Mouse (Mus musculus): ENCODE measurements around the gene Gm47985. TPM values are rescaled to one million over a fixed set of nuclear protein-coding genes. Genes with fewer than 3 reads are reported as not detected.
"Not testable (repeated sequence)": the region's sequence is repeated elsewhere in the genome, so short reads cannot be mapped to it uniquely, and the experiment has no call there.

The Gm47985 gene
- polyA plus RNA-seq, 1 experiment from 2014 or later: 0.16 TPM

GRCm38 (mm10) chr1:151192075-151192474 is 9.7 kb downstream of the Gm47985 start, which contains the start of gene Gm8947:
Gm8947 (plus strand) TSS chr1:151192376.
- not testable (repeated sequence) for H3K36me3 ChIP-seq (ENCODE audit: control insufficient read depth, insufficient read depth, low read length); H3K4me1 ChIP-seq (replicated peaks; ENCODE audit: control insufficient read depth, insufficient read depth, low read length); H3K4me2 ChIP-seq (ENCODE audit: low read length); H3K9me3 ChIP-seq (ENCODE audit: control insufficient read depth, low read length); H3K4me3 ChIP-seq (ENCODE audit: low read depth, low read length); H3K27me3 ChIP-seq (replicated peaks; ENCODE audit: control insufficient read depth, insufficient read depth, low read length); ATAC-seq (replicated peaks; ENCODE audit: low FRiP score, low TSS enrichment, low read depth); H3K9ac ChIP-seq (ENCODE audit: low read length); H3K27ac ChIP-seq (ENCODE audit: low read depth); DNase-seq (ENCODE audit: low spot score)
- WGBS: no CpG with 5 or more reads among the region's 7 CpGs

DNA sequence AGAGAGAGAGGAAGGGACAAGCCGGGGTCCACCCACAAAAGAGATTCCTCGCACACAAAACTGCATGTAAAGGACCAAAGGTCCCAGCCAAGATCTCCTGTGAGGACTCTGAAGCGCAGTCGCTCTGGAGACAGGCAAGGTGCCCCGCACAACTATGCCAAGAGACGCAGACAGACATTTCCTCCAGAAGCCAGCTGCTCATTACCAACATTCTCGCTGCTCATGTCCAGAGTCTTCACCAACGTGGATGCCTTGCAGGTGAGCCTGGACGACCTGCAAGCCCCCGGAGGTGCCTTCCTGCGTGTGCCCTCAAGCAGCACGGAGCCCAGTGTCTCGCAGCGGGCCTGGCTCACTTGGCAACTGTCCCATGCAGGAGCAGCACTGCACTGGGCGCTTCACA is 10.4 kb downstream of the Gm47985 start:
- not testable (repeated sequence) for H3K4me3 ChIP-seq (ENCODE audit: low read depth, low read length); H3K4me1 ChIP-seq (replicated peaks; ENCODE audit: control insufficient read depth, insufficient read depth, low read length); H3K9me3 ChIP-seq (ENCODE audit: control insufficient read depth, low read length); ATAC-seq (replicated peaks; ENCODE audit: low FRiP score, low TSS enrichment, low read depth); H3K36me3 ChIP-seq (ENCODE audit: control insufficient read depth, insufficient read depth, low read length); H3K27ac ChIP-seq (ENCODE audit: low read depth); H3K27me3 ChIP-seq (replicated peaks; ENCODE audit: control insufficient read depth, insufficient read depth, low read length); H3K4me2 ChIP-seq (ENCODE audit: low read length); H3K9ac ChIP-seq (ENCODE audit: low read length); DNase-seq (ENCODE audit: low spot score)
- 94% methylated on average over 13 of the region's 15 CpGs for WGBS

DNA sequence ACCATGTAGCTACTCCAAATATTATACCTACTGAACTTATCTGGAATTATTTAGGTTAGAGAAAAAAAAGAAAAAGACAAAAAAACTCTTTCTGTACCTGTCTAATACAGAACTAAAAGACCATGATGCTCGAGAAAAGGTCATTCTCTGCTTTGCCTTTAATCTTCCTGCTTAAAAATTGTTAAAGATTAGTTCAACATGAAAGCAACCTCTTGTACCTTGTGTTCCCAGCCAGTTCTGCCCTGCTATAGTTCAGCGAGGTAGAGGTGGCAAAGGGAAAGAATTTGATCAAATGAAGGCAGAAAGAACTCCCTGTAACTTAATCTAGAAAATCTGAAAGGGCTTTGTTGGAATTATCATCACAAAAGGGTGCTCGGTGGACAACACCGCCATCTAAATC is 13.6 kb downstream of the Gm47985 start:
- 71% methylated on average over 4 of the region's 4 CpGs for WGBS
- H3K36me3 ChIP-seq (ENCODE audit: control insufficient read depth, insufficient read depth, low read length); H3K9me3 ChIP-seq (ENCODE audit: control insufficient read depth, low read length); H3K9ac ChIP-seq (ENCODE audit: low read length); H3K4me1 ChIP-seq (replicated peaks; ENCODE audit: control insufficient read depth, insufficient read depth, low read length); ATAC-seq (replicated peaks; ENCODE audit: low FRiP score, low TSS enrichment, low read depth); H3K27me3 ChIP-seq (replicated peaks; ENCODE audit: control insufficient read depth, insufficient read depth, low read length); H3K4me3 ChIP-seq (ENCODE audit: low read depth, low read length); H3K27ac ChIP-seq (ENCODE audit: low read depth); DNase-seq (ENCODE audit: low spot score); H3K4me2 ChIP-seq (ENCODE audit: low read length): not testable (repeated sequence)

DNA sequence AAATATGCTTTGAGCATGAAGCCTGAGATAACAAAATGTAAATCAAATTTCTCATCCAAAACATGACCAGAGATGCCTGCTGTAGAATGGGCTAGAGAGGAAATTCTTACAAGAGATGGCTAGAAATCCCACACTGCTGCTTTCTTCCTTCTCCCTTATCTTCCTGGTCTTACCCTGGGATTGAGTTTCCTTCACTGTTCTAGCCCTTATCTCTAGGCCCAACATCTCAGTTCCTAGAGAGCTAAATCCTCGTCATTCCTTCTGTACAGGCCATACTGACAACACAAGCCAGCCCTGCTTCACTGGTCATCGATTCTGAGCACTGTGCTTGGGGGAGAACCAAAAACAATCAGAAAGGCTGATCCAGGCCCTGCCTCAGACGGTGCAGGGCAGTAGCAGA is 14.4 kb downstream of the Gm47985 start:
- not testable (repeated sequence) for DNase-seq (ENCODE audit: low spot score); H3K4me1 ChIP-seq (replicated peaks; ENCODE audit: control insufficient read depth, insufficient read depth, low read length); H3K4me3 ChIP-seq (ENCODE audit: low read depth, low read length); H3K9me3 ChIP-seq (ENCODE audit: control insufficient read depth, low read length); ATAC-seq (replicated peaks; ENCODE audit: low FRiP score, low TSS enrichment, low read depth); H3K27ac ChIP-seq (ENCODE audit: low read depth); H3K9ac ChIP-seq (ENCODE audit: low read length); H3K4me2 ChIP-seq (ENCODE audit: low read length); H3K36me3 ChIP-seq (ENCODE audit: control insufficient read depth, insufficient read depth, low read length); H3K27me3 ChIP-seq (replicated peaks; ENCODE audit: control insufficient read depth, insufficient read depth, low read length)
- 78% methylated on average over 3 of the region's 3 CpGs for WGBS

- H3K27ac ChIP-seq (ENCODE audit: low read depth): not testable (repeated sequence)
Observed at GRCm38 (mm10) chr1:151198120-151198519, 15.8 kb downstream of the Gm47985 start, which contains the start of gene Gm47995. Gm47995 (plus strand) TSS chr1:151198448.

GRCm38 (mm10) chr1:151200620-151201019 is 18.3 kb downstream of the Gm47985 start:
- H3K4me3 ChIP-seq (ENCODE audit: low read depth, low read length); ATAC-seq (replicated peaks; ENCODE audit: low FRiP score, low TSS enrichment, low read depth); H3K9ac ChIP-seq (ENCODE audit: low read length); H3K36me3 ChIP-seq (ENCODE audit: control insufficient read depth, insufficient read depth, low read length); H3K4me1 ChIP-seq (replicated peaks; ENCODE audit: control insufficient read depth, insufficient read depth, low read length); H3K27ac ChIP-seq (ENCODE audit: low read depth); H3K9me3 ChIP-seq (ENCODE audit: control insufficient read depth, low read length); H3K27me3 ChIP-seq (replicated peaks; ENCODE audit: control insufficient read depth, insufficient read depth, low read length); DNase-seq (ENCODE audit: low spot score); H3K4me2 ChIP-seq (ENCODE audit: low read length): not testable (repeated sequence)

More at GRCm38 (mm10) chr1:151198120-151198519, 15.8 kb downstream of the Gm47985 start, which contains the start of gene Gm47995:
- H3K4me2 ChIP-seq (ENCODE audit: low read length); H3K36me3 ChIP-seq (ENCODE audit: control insufficient read depth, insufficient read depth, low read length); H3K4me1 ChIP-seq (replicated peaks; ENCODE audit: control insufficient read depth, insufficient read depth, low read length); DNase-seq (ENCODE audit: low spot score); ATAC-seq (replicated peaks; ENCODE audit: low FRiP score, low TSS enrichment, low read depth); H3K9ac ChIP-seq (ENCODE audit: low read length); H3K9me3 ChIP-seq (ENCODE audit: control insufficient read depth, low read length); H3K27me3 ChIP-seq (replicated peaks; ENCODE audit: control insufficient read depth, insufficient read depth, low read length); H3K4me3 ChIP-seq (ENCODE audit: low read depth, low read length): not testable (repeated sequence)
- WGBS: 58% methylated on average over 2 of the region's 4 CpGs

GRCm38 (mm10) chr1:151202771-151203170 is 20.4 kb downstream of the Gm47985 start:
- not testable (repeated sequence) for H3K27me3 ChIP-seq (replicated peaks; ENCODE audit: control insufficient read depth, insufficient read depth, low read length); H3K27ac ChIP-seq (ENCODE audit: low read depth); ATAC-seq (replicated peaks; ENCODE audit: low FRiP score, low TSS enrichment, low read depth); DNase-seq (ENCODE audit: low spot score); H3K9ac ChIP-seq (ENCODE audit: low read length); H3K4me2 ChIP-seq (ENCODE audit: low read length); H3K9me3 ChIP-seq (ENCODE audit: control insufficient read depth, low read length); H3K4me3 ChIP-seq (ENCODE audit: low read depth, low read length); H3K4me1 ChIP-seq (replicated peaks; ENCODE audit: control insufficient read depth, insufficient read depth, low read length); H3K36me3 ChIP-seq (ENCODE audit: control insufficient read depth, insufficient read depth, low read length)
- WGBS: 80% methylated on average over 3 of the region's 5 CpGs

GRCm38 (mm10) chr1:151203818-151204217 is 21.5 kb downstream of the Gm47985 start, which contains the start of gene 3110040M04Rik:
3110040M04Rik (plus strand) TSS chr1:151204121.
- not testable (repeated sequence) for H3K9ac ChIP-seq (ENCODE audit: low read length); ATAC-seq (replicated peaks; ENCODE audit: low FRiP score, low TSS enrichment, low read depth); DNase-seq (ENCODE audit: low spot score); H3K27ac ChIP-seq (ENCODE audit: low read depth); H3K9me3 ChIP-seq (ENCODE audit: control insufficient read depth, low read length); H3K36me3 ChIP-seq (ENCODE audit: control insufficient read depth, insufficient read depth, low read length); H3K4me3 ChIP-seq (ENCODE audit: low read depth, low read length); H3K27me3 ChIP-seq (replicated peaks; ENCODE audit: control insufficient read depth, insufficient read depth, low read length); H3K4me2 ChIP-seq (ENCODE audit: low read length); H3K4me1 ChIP-seq (replicated peaks; ENCODE audit: control insufficient read depth, insufficient read depth, low read length)
- no CpG with 5 or more reads among the region's 6 CpGs for WGBS

GRCm38 (mm10) chr1:151208493-151208892 is 26.2 kb downstream of the Gm47985 start:
- not testable (repeated sequence) for H3K36me3 ChIP-seq (ENCODE audit: control insufficient read depth, insufficient read depth, low read length); H3K4me3 ChIP-seq (ENCODE audit: low read depth, low read length); H3K9me3 ChIP-seq (ENCODE audit: control insufficient read depth, low read length); H3K27me3 ChIP-seq (replicated peaks; ENCODE audit: control insufficient read depth, insufficient read depth, low read length); H3K4me1 ChIP-seq (replicated peaks; ENCODE audit: control insufficient read depth, insufficient read depth, low read length); H3K4me2 ChIP-seq (ENCODE audit: low read length); H3K9ac ChIP-seq (ENCODE audit: low read length); DNase-seq (ENCODE audit: low spot score); H3K27ac ChIP-seq (ENCODE audit: low read depth)
- ATAC-seq (replicated peaks; ENCODE audit: low FRiP score, low TSS enrichment, low read depth): 0 out of 2 replicates have a peak, but pooled peaks have one; percentile 19
- WGBS: 64% methylated on average over 3 of the region's 5 CpGs

Measured in intestine, embryonic 14.5 days (tissue).